Mouse (Mus musculus): ENCODE measurements around the gene Myb.

DNA sequence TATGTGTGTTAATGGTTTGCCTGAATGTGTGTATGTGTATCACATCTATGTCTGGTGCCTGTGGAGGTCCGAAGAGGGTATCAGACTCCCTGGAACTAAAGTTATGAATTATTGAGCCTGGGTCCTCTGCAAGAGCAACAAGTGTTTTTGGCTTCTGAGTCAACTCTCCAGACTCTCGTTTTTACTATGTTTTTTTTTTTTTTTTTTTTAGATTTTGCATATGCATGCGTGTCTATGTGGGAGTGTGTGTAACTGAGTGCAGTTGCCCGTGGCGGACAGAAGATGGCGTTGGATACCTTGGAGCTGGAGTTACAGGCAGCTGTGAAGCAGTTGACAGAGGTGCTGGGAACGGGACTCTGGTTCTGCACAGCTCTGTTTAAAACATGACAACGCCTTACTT is 7.7 kb upstream of the Myb start:
- TF ChIP-seq CTCF (IDR thresholded peaks at IDR 0.05; ENCODE audit: borderline replicate concordance, control insufficient read depth, extremely low read depth, insufficient read depth, low read length, poor library complexity): no peak
- no peak for TF ChIP-seq POLR2A (IDR thresholded peaks at IDR 0.05; ENCODE audit: control insufficient read depth, extremely low read depth, insufficient read depth, low read length, poor library complexity)

Data from thymus, adult 2 months (tissue).